Mouse (Mus musculus) cerebellum, adult 11-12 months (tissue): ENCODE measurements around the gene 4932429P05Rik.

ENCODE experiments used
- DNase-seq: peaks from one replicate; pipeline ENCODE4 v3.0.0; 2022

Gene 4932429P05Rik

DNA sequence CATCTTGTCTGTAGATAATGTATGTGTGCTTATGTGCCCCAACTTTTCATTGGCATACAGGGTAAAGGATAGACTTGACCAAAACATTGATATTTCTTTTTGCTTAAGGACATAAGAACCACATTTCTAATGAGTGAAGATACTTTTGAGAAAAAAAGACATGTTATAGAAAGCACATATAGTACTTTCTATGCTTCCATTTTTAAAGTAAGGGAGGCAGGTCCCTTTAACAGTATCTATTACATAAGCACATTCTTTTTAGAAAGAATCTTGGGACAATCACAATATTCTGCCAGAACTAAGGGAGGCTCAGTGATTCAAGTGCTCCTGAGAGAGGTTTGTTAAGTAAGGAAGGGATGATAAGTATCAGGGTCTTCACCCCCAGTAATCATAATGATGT is at the start of gene 4932429P05Rik:
TSS of gene 4932429P05Rik (plus strand) at position 301 of the 400 bp plus-strand sequence.
- no peak for DNase-seq
